ENCODE assay signal across 14 mouse cellular contexts in genomic region chr3:79239066-79239462, GRCm38 (mm10). TPM values are rescaled to one million over a fixed set of nuclear protein-coding genes. Genes with fewer than 3 reads are reported as not detected.
DNase-seq lines count a peak whose midpoint lies in the region; ATAC-seq and TF ChIP-seq lines count a peak whose summit lies in the region.
"Had no signal": no experiment of that assay in that cellular context is flagged by ENCODE, and none has a peak within 500 bp of the region (broad histone marks: within the 10 kb centered on the region; RNA-seq: fewer than 3 reads in every experiment).

No protein-coding gene starts in this region.

- H3K4me2 ChIP-seq in liver, embryonic 12.5 days: peak overlapping the region; percentile 22; the same call in 1 of the 2 replicates
- H3K4me2 ChIP-seq in midbrain, embryonic 16.5 days (ENCODE audit: low read length): no peak overlapping the region

- H3K4me3 ChIP-seq in heart, adult 2 months: peak overlapping the region; percentile 30; the same call in 1 of the 2 replicates
- H3K4me3 ChIP-seq in liver, embryonic 12.5 days: no peak overlapping the region
- H3K4me3 ChIP-seq in midbrain, embryonic 16.5 days (ENCODE audit: low read depth, low read length): no peak overlapping the region
- H3K4me3 ChIP-seq: midbrain, embryonic 10.5 days had no signal

- TF ChIP-seq CTCF in heart, adult 2 months (IDR thresholded peaks at IDR 0.05): no peak

- no peak for DNase-seq in heart, adult 2 months
- no peak for DNase-seq in heart, postnatal 10 days
- peak; percentile 37 for DNase-seq in thymus, postnatal 0 days (ENCODE audit: low spot score)
- no peak for DNase-seq in thymus, postnatal 10 days (ENCODE audit: low spot score in 2 of 2)
- peak; percentile 43 for DNase-seq in thymus, postnatal 4 days
- no peak for DNase-seq in embryo, embryonic 10.5 days (ENCODE audit: low spot score)
- DNase-seq: adrenal gland, adult 2 months; cerebellum, postnatal 25 days; heart, postnatal 4 days; kidney, postnatal 25 days; left cerebral cortex, postnatal 4 days had no signal

- H3K4me1 ChIP-seq in heart, adult 2 months (ENCODE audit: control insufficient read depth, insufficient read depth, low read length): peaks cover 40% of the 10 kb centered on the region
- H3K4me1 ChIP-seq in liver, embryonic 12.5 days: peaks cover 28% of the 10 kb centered on the region
- H3K4me1 ChIP-seq in midbrain, embryonic 16.5 days (ENCODE audit: control insufficient read depth, insufficient read depth, low read length): 0 out of 2 replicates have a peak, but pooled peaks cover 5% of the 10 kb centered on the region

- H3K9ac ChIP-seq in heart, adult 2 months (ENCODE audit: low read depth, low read length): peak overlapping the region; percentile 52; the same call in 1 of the 2 replicates
- no peak overlapping the region for H3K9ac ChIP-seq in liver, embryonic 12.5 days
- H3K9ac ChIP-seq in midbrain, embryonic 16.5 days (ENCODE audit: low read depth, low read length): no peak overlapping the region

- H3K79me2 ChIP-seq in heart, adult 2 months (replicated peaks; ENCODE audit: control insufficient read depth, insufficient read depth, low read length): peaks cover 13% of the 10 kb centered on the region

- no peaks in the 10 kb centered on the region for H3K9me3 ChIP-seq in liver, embryonic 12.5 days (replicated peaks)
- H3K9me3 ChIP-seq in midbrain, embryonic 16.5 days (replicated peaks; ENCODE audit: control insufficient read depth, low read length, poor library complexity, severe bottlenecking): no peaks in the 10 kb centered on the region
- H3K9me3 ChIP-seq: midbrain, embryonic 10.5 days had no signal

- peak overlapping the region; percentile 71 for H3K27ac ChIP-seq in heart, adult 2 months
- H3K27ac ChIP-seq in liver, embryonic 12.5 days: no peak overlapping the region
- H3K27ac ChIP-seq in midbrain, embryonic 16.5 days (ENCODE audit: low read length): no peak overlapping the region
- H3K27ac ChIP-seq: midbrain, embryonic 10.5 days had no signal

- TF ChIP-seq EP300 in heart, adult 2 months (IDR thresholded peaks at IDR 0.05; ENCODE audit: insufficient read depth, low read depth, low read length): no peak

- no peaks in the 10 kb centered on the region for H3K27me3 ChIP-seq in heart, adult 2 months (ENCODE audit: control insufficient read depth, insufficient read depth, low read length)
- no peaks in the 10 kb centered on the region; the same call in 1 of the 2 replicates for H3K27me3 ChIP-seq in liver, embryonic 12.5 days (replicated peaks)
- no peaks in the 10 kb centered on the region for H3K27me3 ChIP-seq in midbrain, embryonic 16.5 days (ENCODE audit: control insufficient read depth, insufficient read depth, low read depth, low read length)

- peaks cover 44% of the 10 kb centered on the region for H3K36me3 ChIP-seq in heart, adult 2 months (ENCODE audit: control insufficient read depth, insufficient read depth, low read length)
- H3K36me3 ChIP-seq in liver, embryonic 12.5 days: no peaks in the 10 kb centered on the region
- no peaks in the 10 kb centered on the region for H3K36me3 ChIP-seq in midbrain, embryonic 16.5 days (ENCODE audit: control insufficient read depth, insufficient read depth, low read length)
- H3K36me3 ChIP-seq: midbrain, embryonic 10.5 days had no signal

- intact Hi-C loops in heart, adult 2 months (cut with DNase I): no loop called here
- intact Hi-C loops in heart, postnatal 10 days (cut with DNase I): no loop called here

- TF ChIP-seq POLR2A in heart, adult 2 months (IDR thresholded peaks at IDR 0.05; ENCODE audit: insufficient read depth, low read depth, low read length): no peak

- ATAC-seq in liver, embryonic 12.5 days: no peak
- ATAC-seq in midbrain, embryonic 16.5 days: no peak

- WGBS in heart, adult 2 months: 47% methylated on average over 6 of the region's 6 CpGs
- 55% methylated on average over 6 of the region's 6 CpGs for WGBS in liver, embryonic 12.5 days (ENCODE audit: insufficient replicate concordance)
- 95% methylated on average over 6 of the region's 6 CpGs for WGBS in midbrain, embryonic 16.5 days

RNA-seq across cellular contexts. Expression of gene Rapgef2, which starts 47.3 kb away (rescaled TPM):
- 10 to 100 TPM; 31.7 to 36.2 TPM for total RNA-seq in heart, adult 2 months (2021)
- 10.6 and 15.4 TPM in 2 replicates for polyA plus RNA-seq in heart, adult 2 months (2012; rRNA removed)
- total RNA-seq in heart, postnatal 10 days (2021): 10 to 100 TPM; 40.2 to 51.6 TPM
- 4.3 and 5.7 TPM in 2 replicates for polyA plus RNA-seq in thymus, postnatal 0 days (2015; fragmentation: Nextera tagmentation; extraction: Ambion mirVana)
- 2.1 and 2.2 TPM in 2 replicates for polyA plus RNA-seq in liver, embryonic 12.5 days (2016; fragmentation: Nextera tagmentation; extraction: Ambion mirVana)
- 15.5 and 15.6 TPM in 2 replicates for polyA plus RNA-seq in midbrain, embryonic 16.5 days (2015; fragmentation: Nextera tagmentation; extraction: Ambion mirVana)

Comparison
In these comparisons a context has a peak if more than half of its experiments do, and no peak if none do; other contexts are left out.
1. DNase-seq: peak in thymus, postnatal 0 days (single experiment) and thymus, postnatal 4 days (single experiment); none in heart, adult 2 months (0 of 2), heart, postnatal 10 days (0 of 2), thymus, postnatal 10 days (0 of 2) and embryo, embryonic 10.5 days (single experiment).